Mouse (Mus musculus): ENCODE measurements around the gene Synpo2.

DNA sequence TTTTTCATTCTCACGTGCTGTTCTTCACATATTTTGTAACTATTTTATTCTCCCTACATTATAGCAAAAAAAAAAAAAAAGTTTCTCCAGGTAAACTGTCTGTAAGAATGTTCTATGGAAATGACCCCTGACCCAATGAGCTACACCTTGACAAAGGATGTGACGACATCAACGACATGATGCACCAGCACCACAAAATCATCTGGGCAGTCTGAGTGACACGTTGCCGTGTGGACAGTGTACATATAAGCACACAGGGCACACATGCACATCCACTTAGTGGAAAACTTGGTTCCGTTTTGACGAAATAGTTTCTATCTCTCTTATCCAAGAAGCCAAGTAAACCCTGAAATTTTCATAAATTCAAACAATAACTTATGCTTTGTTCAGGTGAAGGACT, 30.5 kb downstream of the Synpo2 start:
- TF ChIP-seq CHD2 (IDR thresholded peaks at IDR 0.05; ENCODE audit: low read depth, low read length) (no peak), MAFK (IDR thresholded peaks at IDR 0.05; ENCODE audit: insufficient read depth, low read depth, low read length) (no peak), ZNF384 (IDR thresholded peaks at IDR 0.05; ENCODE audit: low read depth, low read length) (no peak)
